ENCODE assay signal across 33 mouse cellular contexts in the genomic region with DNA sequence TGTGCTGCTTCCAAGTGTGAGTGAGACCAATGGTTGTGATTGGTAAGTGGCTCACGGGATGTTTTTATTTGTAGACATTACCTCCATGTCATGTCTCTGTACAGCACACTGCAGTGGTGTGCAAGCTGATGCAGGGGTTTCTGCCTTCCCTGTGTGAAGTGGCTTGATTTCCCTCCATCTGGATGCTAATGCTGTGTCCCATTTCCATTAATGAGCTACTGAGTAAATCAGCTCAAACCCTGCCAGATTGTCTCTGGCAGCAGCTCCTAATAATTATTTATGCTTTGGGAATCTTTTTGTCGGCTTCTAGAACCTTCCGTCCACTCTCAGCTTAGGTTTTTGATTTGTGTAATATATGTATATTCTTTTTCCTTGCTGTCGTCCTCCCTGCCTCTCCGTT. TPM values are rescaled to one million over a fixed set of nuclear protein-coding genes. Genes with fewer than 3 reads are reported as not detected.
DNase-seq lines count a peak whose midpoint lies in the region; ATAC-seq and TF ChIP-seq lines count a peak whose summit lies in the region.
"Had no signal": no experiment of that assay in that cellular context is flagged by ENCODE, and none has a peak within 500 bp of the region (broad histone marks: within the 10 kb centered on the region; RNA-seq: fewer than 3 reads in every experiment).

No protein-coding gene starts in this region.

- WGBS in heart, embryonic 12.5 days: 91% methylated on average over 5 of the region's 5 CpGs
- WGBS in forebrain, embryonic 16.5 days: 65% methylated on average over 5 of the region's 5 CpGs

- H3K4me3 ChIP-seq in heart, embryonic 12.5 days: no peak overlapping the region
- H3K4me3 ChIP-seq in left cerebral cortex, adult 2 months: no peak overlapping the region
- no peak overlapping the region for H3K4me3 ChIP-seq in forebrain, embryonic 16.5 days (replicated peaks; ENCODE audit: low read length)
- H3K4me3 ChIP-seq: gastrocnemius, adult 2 months; heart, adult 2 months; heart, embryonic 13.5 days; liver, embryonic 12.5 days; megakaryocyte, embryonic 14.5 days; midbrain, embryonic 12.5 days had no signal

- intact Hi-C loops in left cerebral cortex, adult 2 months (cut with DNase I): no loop called here
- intact Hi-C loops in left cerebral cortex, postnatal 10 days (cut with DNase I): loop anchor here (10.0 kb wide), 1 partner anchor 490 kb away; no protein-coding TSS in a partner anchor

- DNase-seq in heart, adult 11 months: peak; percentile 42
- DNase-seq in left cerebral cortex, adult 2 months (ENCODE audit: extremely low spot score in 1 of 2, low spot score in 2 of 2): no peak
- no peak for DNase-seq in left cerebral cortex, postnatal 10 days (ENCODE audit: extremely low spot score in 1 of 2, low spot score in 2 of 2)
- peak; percentile 57 for DNase-seq in brain, embryonic 14.5 days (ENCODE audit: low read depth)
- DNase-seq in lung, postnatal 14 days: no peak
- DNase-seq in kidney, postnatal 36 days: no peak
- DNase-seq: adrenal gland, adult 2 months; adrenal gland, postnatal 36 days; B cell, adult 2 months; cerebellum, adult 11-12 months; cerebellum, postnatal 14 days; gastrocnemius, adult 2 months; gastrocnemius, postnatal 36 days; heart, adult 2 months; heart, postnatal 10 days; kidney, adult 9 months; kidney, postnatal 4 days; left cerebral cortex, postnatal 4 days; liver, postnatal 0 days; lung, postnatal 4 days; retina, postnatal 1 day; spleen, adult 18-20 months; thymus, postnatal 14 days had no signal

- H3K4me2 ChIP-seq in heart, embryonic 12.5 days: no peak overlapping the region
- no peak overlapping the region for H3K4me2 ChIP-seq in forebrain, embryonic 16.5 days (ENCODE audit: low read length)
- H3K4me2 ChIP-seq: heart, embryonic 13.5 days; liver, embryonic 12.5 days; midbrain, embryonic 12.5 days had no signal

- H3K4me1 ChIP-seq in heart, embryonic 12.5 days (replicated peaks): no peaks in the 10 kb centered on the region
- peaks cover 7% of the 10 kb centered on the region; the same call in 1 of the 2 replicates for H3K4me1 ChIP-seq in forebrain, embryonic 16.5 days (replicated peaks; ENCODE audit: control insufficient read depth, insufficient read depth, low read length)
- H3K4me1 ChIP-seq: heart, embryonic 13.5 days; liver, embryonic 12.5 days; megakaryocyte, embryonic 14.5 days; midbrain, embryonic 12.5 days had no signal

- H3K27ac ChIP-seq in heart, embryonic 12.5 days (ENCODE audit: poor library complexity, severe bottlenecking): no peak overlapping the region
- peak overlapping the region; percentile 68 for H3K27ac ChIP-seq in left cerebral cortex, adult 2 months
- peak overlapping the region; percentile 48 for H3K27ac ChIP-seq in forebrain, embryonic 16.5 days (ENCODE audit: low read length)
- H3K27ac ChIP-seq: gastrocnemius, adult 2 months; heart, adult 2 months; heart, embryonic 13.5 days; liver, embryonic 12.5 days; midbrain, embryonic 12.5 days had no signal

- peaks cover 80% of the 10 kb centered on the region for H3K36me3 ChIP-seq in heart, embryonic 12.5 days
- H3K36me3 ChIP-seq in forebrain, embryonic 16.5 days (ENCODE audit: control insufficient read depth, insufficient read depth): peaks cover 22% of the 10 kb centered on the region

- H3K9ac ChIP-seq in heart, embryonic 12.5 days: no peak overlapping the region
- no peak overlapping the region; the same call in 1 of the 2 replicates for H3K9ac ChIP-seq in forebrain, embryonic 16.5 days (replicated peaks; ENCODE audit: low read depth, low read length)
- H3K9ac ChIP-seq: heart, embryonic 13.5 days; liver, embryonic 12.5 days; liver, postnatal 0 days; midbrain, embryonic 12.5 days had no signal

- TF ChIP-seq CTCF in left cerebral cortex, adult 2 months (IDR thresholded peaks at IDR 0.05): no peak
- no peak for TF ChIP-seq CTCF in brain, embryonic 14.5 days (IDR thresholded peaks at IDR 0.05; ENCODE audit: borderline replicate concordance, extremely low read depth, insufficient read depth, insufficient read length)

- H3K9me3 ChIP-seq in heart, embryonic 12.5 days (replicated peaks): no peaks in the 10 kb centered on the region
- H3K9me3 ChIP-seq in forebrain, embryonic 16.5 days (ENCODE audit: control insufficient read depth, low read length): no peaks in the 10 kb centered on the region
- H3K9me3 ChIP-seq: heart, embryonic 13.5 days; liver, embryonic 12.5 days; megakaryocyte, embryonic 14.5 days; midbrain, embryonic 12.5 days had no signal

- H3K27me3 ChIP-seq in heart, embryonic 12.5 days (replicated peaks): no peaks in the 10 kb centered on the region
- no peaks in the 10 kb centered on the region for H3K27me3 ChIP-seq in forebrain, embryonic 16.5 days (replicated peaks; ENCODE audit: control insufficient read depth, insufficient read depth, low read length)
- H3K27me3 ChIP-seq: heart, embryonic 13.5 days; liver, embryonic 12.5 days; megakaryocyte, embryonic 14.5 days; midbrain, embryonic 12.5 days had no signal

- no peak for ATAC-seq in heart, embryonic 12.5 days (ENCODE audit: insufficient number of reproducible peaks, low FRiP score)
- ATAC-seq in forebrain, embryonic 16.5 days: peak; percentile 74
- ATAC-seq: activated CD4-positive, CD25-positive, alpha-beta regulatory T cell, adult 4 months; intestine, embryonic 16.5 days; liver, embryonic 12.5 days; liver, postnatal 0 days had no signal

- TF ChIP-seq POLR2A in brain, embryonic 14.5 days (IDR thresholded peaks at IDR 0.05; ENCODE audit: borderline replicate concordance, extremely low read depth, insufficient read depth, insufficient read length, poor library complexity, severe bottlenecking): no peak

RNA-seq across cellular contexts. Expression of gene Tmem81, which starts 0.9 kb away (rescaled TPM):
- polyA plus RNA-seq in heart, embryonic 12.5 days (2016; fragmentation: Nextera tagmentation; extraction: Ambion mirVana): 1.3 TPM in 2 replicates
- total RNA-seq in left cerebral cortex, adult 2 months (2021): 1 to 10 TPM; 3.9 to 4.4 TPM
- total RNA-seq in left cerebral cortex, postnatal 10 days (2021): 1 to 10 TPM; 2.1 to 2.3 TPM
- polyA plus RNA-seq in brain, embryonic 14.5 days (2012; rRNA removed): 2.3 TPM in 2 replicates
- 0.77 and 1.6 TPM in 2 replicates for polyA plus RNA-seq in forebrain, embryonic 16.5 days (2015; fragmentation: Nextera tagmentation; extraction: Ambion mirVana)

RNA-seq across cellular contexts. Expression of gene Rbbp5, which starts 28.0 kb away (rescaled TPM):
- polyA plus RNA-seq in heart, embryonic 12.5 days (2016; fragmentation: Nextera tagmentation; extraction: Ambion mirVana): 34.2 and 37.8 TPM in 2 replicates
- 10 to 100 TPM; 55.1 to 62.5 TPM for total RNA-seq in left cerebral cortex, adult 2 months (2021)
- 10 to 100 TPM; 29.4 to 37.4 TPM for total RNA-seq in left cerebral cortex, postnatal 10 days (2021)
- polyA plus RNA-seq in brain, embryonic 14.5 days (2012; rRNA removed): 51.7 and 54.8 TPM in 2 replicates
- 55.4 and 59.0 TPM in 2 replicates for polyA plus RNA-seq in forebrain, embryonic 16.5 days (2015; fragmentation: Nextera tagmentation; extraction: Ambion mirVana)

RNA-seq across cellular contexts. Expression of gene Cntn2, which starts 37.9 kb away (rescaled TPM):
- polyA plus RNA-seq in heart, embryonic 12.5 days (2016; fragmentation: Nextera tagmentation; extraction: Ambion mirVana): 0.18 and 0.20 TPM in 2 replicates
- 10 to 100 TPM; 69.6 to 78.8 TPM for total RNA-seq in left cerebral cortex, adult 2 months (2021)
- 10 to 100 TPM; 52.2 to 57.0 TPM for total RNA-seq in left cerebral cortex, postnatal 10 days (2021)
- 92.0 and 111 TPM in 2 replicates for polyA plus RNA-seq in brain, embryonic 14.5 days (2012; rRNA removed)
- polyA plus RNA-seq in forebrain, embryonic 16.5 days (2015; fragmentation: Nextera tagmentation; extraction: Ambion mirVana): 134 and 147 TPM in 2 replicates
- total RNA-seq: adrenal gland, adult 2 months; adrenal gland, postnatal 36 days; gastrocnemius, postnatal 36 days; hematopoietic stem cell, adult 5-6 weeks; monocyte, adult 5-6 weeks had no signal
- polyA plus RNA-seq: activated CD4-positive, CD25-positive, alpha-beta regulatory T cell, adult 4 months had no signal

Comparison
In these comparisons a context has a peak if more than half of its experiments do, and no peak if none do; other contexts are left out.
1. DNase-seq: peak in heart, adult 11 months (single experiment) and brain, embryonic 14.5 days (single experiment); none in left cerebral cortex, adult 2 months (0 of 2), left cerebral cortex, postnatal 10 days (0 of 2), lung, postnatal 14 days (single experiment) and kidney, postnatal 36 days (0 of 2).
2. RNA of gene Cntn2, which starts 37.9 kb away (polyA plus RNA-seq): 134 to 147 TPM in forebrain, embryonic 16.5 days and 92.0 to 111 TPM in brain, embryonic 14.5 days; 0.18 to 0.20 TPM in heart, embryonic 12.5 days; every median in the first group is over 10 times any median in the second.